Mouse (Mus musculus) kidney, adult 2 months (tissue): ENCODE measurements around the gene Dnajc8.

Source experiments
- CTCF ChIP-seq: fragments of 200-500 bp; conservative IDR thresholded peaks from 2 replicates; pipeline ENCODE4 v1.5.1; 2011; ENCODE audit warnings: low read depth, mild to moderate bottlenecking, control low read depth, low read length, moderate library complexity, mixed read lengths; ENCODE audit not compliant: insufficient read depth, insufficient read length
- POLR2A ChIP-seq: fragments of 200-500 bp; IDR thresholded peaks from one replicate; pipeline ENCODE4 v1.6.1; 2011; ENCODE audit warnings: low read depth, low read length, control low read depth

- TF ChIP-seq POLR2A (no peak), CTCF (no peak)
Measured at GRCm38 (mm10) chr4:132586282-132586681, 50.9 kb downstream of the Dnajc8 start.
